Mouse (Mus musculus) urinary bladder, postnatal 4 days (tissue): ENCODE results near the gene Eif3c.

ENCODE experiments used
- DNase-seq, 2 experiments: peaks; one replicate each; pipeline ENCODE4 v3.0.0; 2021 to 2022; ENCODE audit warnings: low spot score in 2 of 2

The Eif3c gene

GRCm38 (mm10) chr7:126566094-126566765 is at the start of gene Eif3c:
Gene Eif3c, minus strand, starts transcription at chr7:126566411.
- peak; percentile 74 to 77 for DNase-seq

DNA sequence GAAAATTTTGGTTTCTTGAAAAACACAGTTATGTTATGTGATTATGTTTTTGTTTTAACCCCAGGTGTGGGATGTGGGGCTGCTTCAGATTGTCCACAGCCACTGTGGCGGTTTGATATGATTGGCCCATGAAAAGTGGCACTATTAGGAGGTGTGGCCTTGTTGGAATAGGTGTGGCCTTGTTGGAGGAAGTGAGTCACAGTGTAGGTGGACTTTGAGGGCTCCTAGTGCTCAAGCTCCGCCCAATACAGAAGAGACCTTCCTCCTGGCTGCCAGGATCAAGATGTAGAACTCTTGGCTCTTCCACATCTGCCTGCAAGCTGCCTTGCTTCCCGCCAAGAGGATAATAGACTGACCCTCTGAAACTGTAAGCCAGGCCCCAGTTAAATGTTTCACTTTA is 46.5 kb upstream of the Eif3c start:
- DNase-seq, result no peak

DNA sequence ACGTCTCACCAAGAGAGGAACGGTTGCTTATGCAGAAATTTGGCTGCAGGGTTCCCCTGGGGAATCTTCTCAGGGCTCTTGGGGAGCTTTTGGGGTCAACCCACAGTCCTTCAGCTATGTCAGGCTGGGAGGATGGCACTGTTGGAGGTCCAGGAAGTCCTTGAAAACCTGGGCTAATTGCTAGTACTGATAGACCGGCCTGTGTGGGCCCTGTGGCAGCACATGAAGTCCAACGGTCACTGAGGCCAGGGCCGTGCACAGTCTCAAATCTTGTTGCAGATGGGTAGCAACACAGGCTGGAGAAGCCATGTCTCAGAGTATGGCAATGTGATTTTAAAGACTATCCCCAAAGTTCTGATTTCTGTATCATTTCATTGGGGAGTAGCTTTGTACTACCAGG is 41.6 kb upstream of the Eif3c start:
- no peak for DNase-seq

DNA sequence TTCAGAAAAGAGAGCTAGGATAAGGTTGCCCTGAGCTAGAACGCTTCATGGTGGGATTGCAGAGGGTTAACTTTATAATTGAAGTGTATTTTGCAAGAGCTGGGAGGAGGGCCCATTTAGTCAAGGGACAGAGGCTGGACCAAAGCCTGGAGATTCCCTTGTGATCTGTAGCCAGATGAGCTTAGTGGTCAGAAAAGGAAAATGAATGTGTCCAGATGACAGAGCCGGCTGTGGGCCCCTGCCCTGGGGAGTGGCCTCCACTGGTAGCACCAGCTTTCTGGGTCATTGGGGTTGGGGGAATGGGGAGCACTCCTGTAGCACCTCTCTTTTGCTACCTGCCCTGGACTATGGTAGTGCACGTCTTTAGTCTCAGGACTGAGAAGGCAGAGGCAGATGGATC is 40.9 kb upstream of the Eif3c start:
- peak; percentile 56 to 68 for DNase-seq

DNA sequence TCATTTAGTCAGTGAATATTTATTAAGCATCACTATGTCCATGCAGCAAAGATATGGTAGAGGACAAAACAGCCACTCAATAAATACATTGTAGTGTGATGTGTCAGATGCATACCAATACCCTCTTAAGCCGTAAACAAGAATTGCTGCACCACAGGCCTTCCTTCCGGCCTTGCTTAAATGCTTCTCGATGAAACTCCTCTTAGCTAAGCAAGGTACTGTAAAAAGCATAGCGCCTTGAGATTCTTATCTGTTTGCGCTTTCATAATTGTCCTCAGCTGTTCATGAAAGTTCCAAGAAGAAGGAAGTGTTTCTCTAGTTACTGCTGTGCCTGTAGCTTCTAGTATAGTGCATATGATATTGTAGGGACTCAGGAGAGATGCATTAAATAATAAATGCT is 40.4 kb upstream of the Eif3c start:
- no peak for DNase-seq

GRCm38 (mm10) chr7:126602650-126603049 is 36.4 kb upstream of the Eif3c start:
- no peak for DNase-seq

DNA sequence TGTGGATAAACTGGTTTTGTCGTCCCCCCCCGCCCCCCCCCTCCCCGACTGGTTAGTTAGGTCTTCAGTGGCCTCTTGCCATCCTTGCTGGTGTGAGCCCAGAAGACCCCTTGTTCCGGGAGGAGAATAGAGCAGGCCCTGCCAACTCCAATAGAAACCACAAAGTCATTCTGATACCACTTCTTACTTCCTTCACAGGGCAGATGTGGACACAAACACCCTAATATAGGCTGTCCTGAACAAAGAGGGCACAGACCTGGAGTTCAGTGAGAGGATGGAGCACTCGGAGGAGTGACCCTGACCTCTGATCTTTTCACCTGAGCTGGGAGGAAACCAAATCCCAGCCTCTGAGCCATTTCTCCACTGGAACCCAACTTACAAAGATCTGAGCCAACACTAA is 35.7 kb upstream of the Eif3c start:
- no peak for DNase-seq

DNA sequence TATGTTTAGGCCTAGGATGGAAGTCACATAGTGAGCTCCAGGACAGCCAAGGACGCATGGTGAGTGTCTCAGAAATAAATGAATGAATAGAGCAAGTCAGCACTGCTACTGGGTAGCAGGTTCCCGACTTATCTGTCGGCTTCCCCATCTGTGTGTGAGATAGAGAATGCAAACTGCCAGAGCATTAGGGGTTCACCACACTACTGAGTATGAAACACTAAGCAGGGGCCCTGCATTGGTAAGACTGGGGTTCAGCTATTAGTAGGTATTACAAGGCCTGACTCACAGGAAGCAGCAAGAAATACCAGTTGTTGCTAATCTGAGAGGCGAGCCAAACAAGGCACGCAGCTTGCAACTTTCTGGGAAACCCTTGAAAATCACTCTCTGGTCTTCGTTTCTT is 32.7 kb upstream of the Eif3c start:
- no peak for DNase-seq

GRCm38 (mm10) chr7:126596414-126596813 is 30.2 kb upstream of the Eif3c start:
- DNase-seq, result no peak

DNA sequence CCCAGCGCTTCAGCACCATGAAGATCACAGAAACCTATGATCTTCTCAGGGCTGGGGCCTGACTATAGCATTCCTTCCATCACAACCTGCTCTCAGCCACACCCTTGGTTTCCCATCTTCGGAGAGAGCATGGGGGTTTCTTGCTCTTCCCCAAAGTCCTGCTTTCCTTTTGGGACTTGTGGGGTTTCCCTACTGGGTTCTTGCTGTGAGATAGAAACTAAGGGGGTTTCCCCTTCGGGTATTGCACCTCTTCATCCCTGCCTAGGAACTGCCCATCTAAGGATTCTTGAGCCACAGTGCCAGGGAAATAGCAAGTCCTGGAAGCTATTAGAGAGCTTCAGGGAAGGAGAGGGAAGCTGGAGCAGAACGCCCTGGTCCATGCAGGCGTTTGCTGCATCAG is 29.7 kb upstream of the Eif3c start:
- no peak for DNase-seq

GRCm38 (mm10) chr7:126594862-126595561 is 28.8 kb upstream of the Eif3c start, which contains the start of gene Il27:
Gene Il27, minus strand, starts transcription at chr7:126594941.
- DNase-seq, result no peak

DNA sequence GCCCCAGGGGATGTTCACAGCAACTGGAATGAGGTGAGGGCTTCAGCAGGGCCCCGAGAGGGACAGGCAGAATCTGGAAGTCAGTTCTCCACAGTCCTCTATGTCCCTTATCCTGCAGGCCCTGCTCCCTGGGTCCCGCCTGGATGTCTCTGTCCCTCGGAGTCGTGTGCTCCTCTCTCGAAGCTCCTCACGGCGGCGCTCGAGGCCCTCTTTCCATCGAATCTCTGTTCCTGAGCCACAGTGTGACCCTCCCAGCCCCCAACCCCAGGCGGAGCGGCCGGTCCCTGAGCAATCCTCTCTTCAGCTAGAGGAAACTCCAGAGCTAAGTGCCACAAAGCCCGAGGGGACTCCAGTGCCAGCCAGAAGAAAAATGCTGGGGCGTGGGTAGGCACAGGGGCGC is 21.6 kb upstream of the Eif3c start:
- peak; percentile 67 to 84 for DNase-seq

DNA sequence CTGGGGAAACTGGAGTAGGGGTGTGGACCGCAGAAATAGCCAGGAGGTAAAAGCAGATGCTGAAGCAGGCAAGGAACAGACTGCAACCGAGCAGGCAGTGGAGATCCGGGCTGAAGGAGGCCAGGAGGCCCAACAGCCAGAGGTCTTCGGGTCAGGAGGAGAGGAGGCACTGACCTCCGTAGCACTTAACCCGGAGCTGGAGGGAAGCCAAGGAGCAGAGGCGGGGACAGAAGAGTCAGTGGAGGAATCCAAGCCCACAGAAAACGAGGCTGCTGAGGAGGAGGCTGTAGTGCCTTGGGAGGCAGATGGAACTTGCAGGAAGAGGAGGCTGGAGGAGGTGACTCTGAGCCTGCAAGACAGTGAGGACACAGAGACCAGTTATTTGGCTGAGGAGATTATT is 20.6 kb upstream of the Eif3c start:
- DNase-seq, result no peak

GRCm38 (mm10) chr7:126585717-126586116 is 19.5 kb upstream of the Eif3c start, which contains the start of gene Cln3:
Gene Cln3, minus strand, starts transcription at chr7:126585817.
- DNase-seq, result no peak

DNA sequence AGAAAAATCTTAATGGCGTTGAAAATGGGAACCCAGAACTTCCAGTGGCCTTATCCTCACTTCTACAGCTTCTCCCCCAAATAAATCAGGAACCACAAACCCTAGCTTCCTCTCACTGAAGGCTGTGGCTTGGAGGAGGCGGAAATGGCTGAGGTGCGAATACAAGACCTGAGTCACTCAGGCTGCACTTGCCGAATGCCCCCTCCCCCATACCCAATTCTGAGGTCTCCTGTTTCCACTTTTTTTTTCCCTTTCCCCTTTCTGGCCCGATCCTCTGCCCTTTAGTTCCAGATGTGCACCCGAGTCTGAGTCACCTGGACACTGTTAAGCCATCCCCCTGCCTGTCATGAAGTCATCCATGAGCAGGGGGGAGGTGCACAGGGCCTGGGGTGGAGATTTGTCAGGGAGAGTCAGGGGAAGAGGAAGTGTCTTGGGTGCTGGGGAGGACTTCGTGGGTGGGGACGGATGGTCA is 18.3 kb upstream of the Eif3c start, which contains the start of gene Apobr:
TSS of gene Apobr (plus strand) at position 437 of the 472 bp plus-strand sequence.
- no peak for DNase-seq

GRCm38 (mm10) chr7:126583761-126584160 is 17.6 kb upstream of the Eif3c start:
- DNase-seq, result no peak

GRCm38 (mm10) chr7:126583251-126583709 is 17.1 kb upstream of the Eif3c start:
- DNase-seq, result peak; percentile 79 to 90

- DNase-seq, result peak in 1 of 2 experiments; percentile 62
These were observed 16.5 kb upstream of the Eif3c start for GRCm38 (mm10) chr7:126582759-126583158.

- no peak for DNase-seq
These were observed 15.4 kb upstream of the Eif3c start for GRCm38 (mm10) chr7:126581661-126582060.

DNA sequence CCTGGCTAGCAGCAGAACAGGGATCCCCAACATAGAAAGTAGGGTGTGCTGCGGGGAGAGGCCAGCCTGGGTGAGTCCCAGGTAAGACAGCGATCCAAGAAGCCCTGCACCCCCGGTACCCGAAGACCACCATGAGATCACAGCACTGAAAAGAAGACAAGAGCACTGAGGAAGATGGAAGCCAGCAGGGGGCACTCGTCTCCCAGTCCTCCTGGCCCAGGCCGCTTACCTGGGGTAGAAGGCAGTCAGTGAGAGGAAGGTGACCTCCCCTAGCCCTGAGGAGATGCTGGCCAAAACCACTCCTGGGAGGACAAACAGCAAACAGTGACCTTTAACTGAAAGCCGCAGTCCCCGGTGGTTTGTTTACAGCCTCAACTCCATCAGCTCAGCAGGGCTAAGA is 13.0 kb upstream of the Eif3c start:
- no peak for DNase-seq

GRCm38 (mm10) chr7:126576946-126577345 is 10.7 kb upstream of the Eif3c start:
- DNase-seq, result peak in 1 of 2 experiments; percentile 71

GRCm38 (mm10) chr7:126565693-126566092 is 518 bp downstream of the Eif3c start:
- no peak for DNase-seq

DNA sequence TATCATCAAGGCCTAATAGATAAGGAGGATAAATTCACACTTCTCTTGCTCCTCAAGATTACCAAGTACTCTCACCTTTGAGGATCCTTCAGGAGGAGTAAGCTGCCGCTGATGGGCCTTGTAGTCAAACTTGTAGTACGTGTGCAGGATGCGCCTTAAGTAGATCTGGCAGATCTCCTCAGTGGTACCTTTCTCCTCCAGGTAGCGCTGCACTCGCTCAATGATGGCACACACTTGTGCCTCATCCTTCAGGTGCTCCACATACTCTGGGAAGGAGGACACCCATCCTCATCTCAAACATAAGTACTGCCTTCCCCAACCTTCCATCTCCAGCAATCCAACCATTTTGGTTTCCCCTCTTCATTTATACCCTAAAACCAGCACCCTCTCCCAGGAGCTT is 9.6 kb downstream of the Eif3c start:
- DNase-seq, result no peak
